Mouse (Mus musculus) cerebellum, postnatal 14 days (tissue): Measurements from ENCODE around the gene Rec114.

Experiments
- DNase-seq, 2 experiments: peaks; one replicate each; pipeline ENCODE4 v3.0.0; 2021; ENCODE audit warnings: mixed read lengths in 2 of 2

Rec114 gene

GRCm38 (mm10) chr9:58743702-58744248 is at the start of gene Rec114:
Rec114 (minus strand) TSS chr9:58743964.
- DNase-seq: no peak

GRCm38 (mm10) chr9:58789476-58789875 is 45.7 kb upstream of the Rec114 start:
- DNase-seq: peak; percentile 36 to 44

- peak in 1 of 2 experiments; percentile 31 for DNase-seq
Observed at GRCm38 (mm10) chr9:58775363-58775762, 31.6 kb upstream of the Rec114 start.

- DNase-seq: no peak
Observed at GRCm38 (mm10) chr9:58774761-58775160, 31.0 kb upstream of the Rec114 start.

GRCm38 (mm10) chr9:58769943-58770342 is 26.2 kb upstream of the Rec114 start:
- DNase-seq: no peak

- no peak for DNase-seq
Observed at GRCm38 (mm10) chr9:58766959-58767955, 23.5 kb upstream of the Rec114 start.

GRCm38 (mm10) chr9:58764354-58764753 is 20.6 kb upstream of the Rec114 start:
- DNase-seq: no peak

- DNase-seq: no peak
Observed at GRCm38 (mm10) chr9:58763114-58763513, 19.4 kb upstream of the Rec114 start.

GRCm38 (mm10) chr9:58762086-58762485 is 18.3 kb upstream of the Rec114 start:
- DNase-seq: no peak

GRCm38 (mm10) chr9:58758754-58759153 is 15.0 kb upstream of the Rec114 start:
- DNase-seq: peak; percentile 33 to 35

- no peak for DNase-seq
Observed at GRCm38 (mm10) chr9:58756371-58757132, 12.8 kb upstream of the Rec114 start.

- no peak for DNase-seq
Observed at GRCm38 (mm10) chr9:58753606-58754005, 9.8 kb upstream of the Rec114 start.

- no peak for DNase-seq
Observed at GRCm38 (mm10) chr9:58748142-58748541, 4.4 kb upstream of the Rec114 start.

GRCm38 (mm10) chr9:58747328-58747755 is 3.6 kb upstream of the Rec114 start:
- peak in 1 of 2 experiments; percentile 12 for DNase-seq

- DNase-seq: no peak
Observed at GRCm38 (mm10) chr9:58742692-58743091, 1.1 kb downstream of the Rec114 start.

GRCm38 (mm10) chr9:58741369-58741768 is 2.4 kb downstream of the Rec114 start:
- no peak for DNase-seq

- DNase-seq: no peak
Observed at GRCm38 (mm10) chr9:58739791-58740190, 4.0 kb downstream of the Rec114 start.

- no peak for DNase-seq
Observed at GRCm38 (mm10) chr9:58723165-58723564, 20.6 kb downstream of the Rec114 start.

- no peak for DNase-seq
Observed at GRCm38 (mm10) chr9:58722151-58722550, 21.6 kb downstream of the Rec114 start.

GRCm38 (mm10) chr9:58721021-58721420 is 22.7 kb downstream of the Rec114 start:
- no peak for DNase-seq

GRCm38 (mm10) chr9:58720167-58720566 is 23.6 kb downstream of the Rec114 start:
- no peak for DNase-seq

GRCm38 (mm10) chr9:58719471-58719870 is 24.3 kb downstream of the Rec114 start:
- no peak for DNase-seq

- no peak for DNase-seq
Observed at GRCm38 (mm10) chr9:58718964-58719363, 24.8 kb downstream of the Rec114 start.
